Mouse (Mus musculus): ENCODE data around the gene Trpm2.

- no peak for TF ChIP-seq POLR2A (IDR thresholded peaks at IDR 0.05; ENCODE audit: control insufficient read depth, low read depth, low read length)
- TF ChIP-seq CTCF (IDR thresholded peaks at IDR 0.05; ENCODE audit: control insufficient read depth, insufficient read depth, insufficient replicate concordance, low read depth, low read length): no peak
Measured at GRCm38 (mm10) chr10:77962725-77963124, 7.6 kb downstream of the Trpm2 start.

All from testis, adult 2 months (tissue).